Mouse (Mus musculus) frontal cortex, postnatal 36 days (tissue): ENCODE measurements around the gene Hsd17b14.

Experiments used
- DNase-seq, 2 experiments: peaks; one replicate each; pipeline ENCODE4 v3.0.0; 2022; ENCODE audit warnings: low spot score in 2 of 2

Gene Hsd17b14

GRCm38 (mm10) chr7:45598960-45599879 lies 44.5 kb downstream of the Hsd17b14 start:
- no peak for DNase-seq

- no peak for DNase-seq
Observed at GRCm38 (mm10) chr7:45605704-45606289, 51.1 kb downstream of the Hsd17b14 start.

GRCm38 (mm10) chr7:45609511-45609910 lies 54.8 kb downstream of the Hsd17b14 start:
- DNase-seq = no peak

GRCm38 (mm10) chr7:45616277-45616676 lies 61.6 kb downstream of the Hsd17b14 start:
- no peak for DNase-seq

- no peak for DNase-seq
Observed at GRCm38 (mm10) chr7:45617042-45617695, 62.5 kb downstream of the Hsd17b14 start, which contains the start of gene Fut1. Gene Fut1, plus strand, starts transcription at chr7:45617289.
